Mouse (Mus musculus) v-Abl transformed pro-B cells (cell line): ENCODE measurements around the gene Ppm1g.

Experiments
- in situ Hi-C, 2 experiments: fragments of 400-800 bp; cut with MboI; formaldehyde crosslinking; loops; one replicate each; pipeline ENCODE4 v1.15.1; 2025; ENCODE audit not compliant: unreplicated experiment in 2 of 2

The Ppm1g gene

DNA sequence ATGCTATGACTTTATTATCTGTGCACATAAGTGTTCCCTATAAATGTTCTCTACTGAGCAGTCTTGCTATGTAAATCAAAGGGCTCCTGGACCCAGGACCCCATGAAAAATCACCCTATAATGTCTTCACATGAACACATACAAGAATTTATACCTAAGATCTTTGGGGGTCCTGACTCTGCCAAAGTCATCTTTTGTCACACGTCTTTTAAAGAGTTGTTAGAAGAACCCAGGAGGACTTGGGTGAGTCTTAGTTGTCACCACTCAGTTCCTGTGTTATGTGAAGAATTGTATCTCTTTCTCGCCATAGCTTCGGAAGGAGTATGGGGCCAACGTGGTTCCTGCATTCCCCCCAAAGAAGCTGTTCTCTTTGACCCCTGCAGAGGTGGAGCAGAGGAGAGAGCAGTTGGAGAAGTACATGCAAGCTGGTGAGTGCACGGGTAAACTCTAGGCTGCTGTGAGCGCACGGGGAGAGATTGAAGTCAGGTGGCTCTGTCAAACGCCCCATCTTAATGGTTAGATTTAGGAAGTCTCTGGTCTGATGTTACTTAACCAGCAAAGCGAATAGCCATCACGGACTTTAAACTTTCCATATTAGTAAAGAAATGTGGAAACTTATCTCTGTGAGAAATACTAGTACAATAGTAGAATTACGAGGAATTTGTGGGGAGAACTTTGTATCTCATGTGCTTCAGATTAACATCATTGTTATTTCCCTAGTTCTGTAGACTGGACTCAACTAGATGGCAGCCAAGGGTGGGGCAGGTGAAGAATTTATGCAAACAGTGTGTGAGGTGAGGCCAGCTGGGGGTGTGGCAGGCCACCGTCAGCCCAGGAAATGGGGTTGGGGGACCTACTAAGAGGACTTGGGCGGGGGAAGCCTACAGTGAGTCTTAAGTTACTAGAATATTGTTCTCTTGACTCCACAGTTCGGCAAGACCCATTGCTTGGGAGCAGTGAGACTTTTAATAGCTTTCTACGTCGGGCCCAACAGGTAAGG lies 25.7 kb downstream of the Ppm1g start:
- in situ Hi-C loops, result loop anchor here in 1 of 2 experiments (5.0 to 25.0 kb wide), 2 partner anchors 133 to 268 kb away; partner anchors contain the start of gene Zfp512

- in situ Hi-C loops, result loop anchor here in 1 of 2 experiments (5.0 to 25.0 kb wide), 2 partner anchors 134 to 269 kb away; partner anchors contain the start of gene Zfp512
Observed at GRCm38 (mm10) chr5:31193631-31194281, 26.7 kb downstream of the Ppm1g start.

- in situ Hi-C loops, result loop anchor here in 1 of 2 experiments (5.0 to 25.0 kb wide), 2 partner anchors 134 to 269 kb away; partner anchors contain the start of gene Zfp512
Observed at GRCm38 (mm10) chr5:31192939-31193630, 27.4 kb downstream of the Ppm1g start, which contains the start of the genes Snx17 and Eif2b4. Snx17 (plus strand) TSS chr5:31193227. Eif2b4 (minus strand) TSS chr5:31193430.

GRCm38 (mm10) chr5:31192045-31192938 lies 28.2 kb downstream of the Ppm1g start:
- in situ Hi-C loops, result loop anchor here in 1 of 2 experiments (5.0 to 25.0 kb wide), 2 partner anchors 135 to 270 kb away; partner anchors contain the start of gene Zfp512

DNA sequence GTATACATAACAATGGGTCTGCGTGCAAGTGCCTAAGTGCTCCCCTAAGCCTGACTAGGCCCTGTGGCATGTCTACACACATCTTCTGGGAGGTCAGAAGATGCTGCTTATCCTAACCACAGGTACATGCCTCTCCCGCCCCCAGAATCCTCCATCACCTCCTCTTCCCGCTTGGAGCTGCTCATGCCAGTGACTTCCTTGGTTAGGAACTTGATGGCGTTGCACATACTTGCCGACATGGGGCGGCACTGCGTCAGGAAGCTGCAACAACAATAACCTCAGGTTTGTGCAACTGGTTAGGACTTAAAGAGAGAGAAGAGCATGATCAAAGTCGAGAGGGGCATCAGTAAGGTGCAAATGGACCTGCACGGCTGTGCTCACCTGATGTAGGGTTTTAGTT lies 30.3 kb downstream of the Ppm1g start:
- in situ Hi-C loops, result loop anchor here in 1 of 2 experiments (5.0 to 25.0 kb wide), 2 partner anchors 137 to 272 kb away; partner anchors contain the start of gene Zfp512

DNA sequence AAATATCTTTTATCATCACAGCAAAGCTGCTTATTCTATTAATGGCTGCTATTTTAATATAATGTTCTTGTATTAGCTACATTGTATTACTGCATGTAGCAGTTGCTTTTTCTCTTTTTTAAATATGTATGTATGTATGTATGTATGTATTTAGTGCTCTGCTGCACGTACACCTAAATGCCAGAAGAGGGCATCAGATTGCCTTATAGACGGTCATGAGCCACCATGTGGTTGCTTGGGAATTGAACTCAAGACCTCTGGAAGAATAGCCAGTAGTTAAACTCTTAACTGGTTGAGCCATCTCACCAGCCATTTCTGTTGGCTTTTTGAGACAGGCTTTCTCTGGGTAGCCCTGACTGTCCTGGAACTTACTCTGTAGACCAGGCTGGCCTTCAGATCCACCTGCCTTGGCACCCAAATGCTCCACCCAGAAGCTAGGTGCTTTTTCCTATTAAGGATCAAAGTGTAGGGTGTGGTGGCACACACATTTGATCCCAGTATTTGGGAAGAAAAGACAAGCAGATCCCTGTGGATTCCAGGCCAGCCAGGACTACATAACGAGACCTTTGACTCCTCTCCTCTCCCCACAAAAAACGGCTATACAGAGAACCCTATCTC lies 32.2 kb downstream of the Ppm1g start:
- in situ Hi-C loops, result loop anchor here (5.0 to 25.0 kb wide), 3 partner anchors 139 to 276 kb away; partner anchors contain the start of gene Zfp512 (in 1 of the 2)

DNA sequence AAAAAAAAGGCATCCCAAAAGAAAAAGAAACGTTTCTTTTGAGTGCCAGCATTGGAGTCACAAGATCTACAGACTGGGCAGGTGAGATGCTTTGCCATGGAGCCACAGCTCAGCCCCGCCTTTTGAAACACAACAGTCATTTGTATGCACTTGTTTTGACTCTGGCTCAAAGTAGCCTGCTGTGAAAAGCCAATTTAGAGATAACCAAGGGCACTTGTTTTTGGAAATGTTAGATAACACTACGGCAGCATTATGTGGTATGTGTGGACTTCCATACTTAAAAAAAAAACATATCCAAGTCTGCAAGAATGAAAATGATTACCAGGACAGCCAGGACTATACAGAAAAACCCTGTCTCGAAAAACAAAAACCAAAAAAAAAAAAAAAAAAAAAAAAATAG lies 36.8 kb downstream of the Ppm1g start:
- in situ Hi-C loops, result loop anchor here (10.0 to 25.0 kb wide), 2 partner anchors 279 to 281 kb away; partner anchors contain the start of gene Zfp512 (in 1 of the 2)

DNA sequence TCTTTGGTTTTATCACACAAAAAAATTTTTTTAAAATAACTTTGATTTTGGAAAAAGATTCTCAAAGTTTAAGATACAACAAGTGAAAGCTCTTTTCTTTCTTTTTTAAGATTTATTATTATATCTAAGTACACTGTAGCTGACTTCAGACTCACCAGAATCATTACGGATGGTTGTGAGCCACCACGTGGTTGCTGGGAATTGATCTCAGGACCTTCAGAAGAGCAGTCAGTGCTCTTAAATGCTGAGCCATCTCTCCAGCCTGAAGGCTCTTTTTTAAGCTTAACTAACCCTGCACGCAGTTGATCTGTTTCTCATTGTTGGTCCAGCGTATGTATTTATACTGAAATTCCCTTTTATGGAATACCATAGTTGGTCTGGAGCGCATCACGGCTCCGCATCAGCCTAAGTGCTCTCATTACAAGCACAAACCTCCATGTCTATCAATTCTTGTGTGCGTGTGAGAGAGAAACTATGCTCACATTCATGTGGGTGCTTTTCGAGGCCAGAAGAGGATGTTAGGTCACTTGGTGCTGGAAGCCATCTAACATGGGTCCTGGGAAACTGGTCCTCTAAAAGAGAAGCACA lies 39.2 kb downstream of the Ppm1g start:
- in situ Hi-C loops, result loop anchor here (10.0 to 25.0 kb wide), 2 partner anchors 281 to 284 kb away; partner anchors contain the start of gene Zfp512 (in 1 of the 2)

GRCm38 (mm10) chr5:31179766-31180630 lies 40.5 kb downstream of the Ppm1g start, which contains the start of the genes Gm29609 and Gtf3c2:
Gm29609 (minus strand) TSS chr5:31179911.
Gtf3c2 (minus strand) TSS chr5:31180144.
- in situ Hi-C loops, result loop anchor here (10.0 to 25.0 kb wide), 2 partner anchors 282 to 285 kb away; partner anchors contain the start of gene Zfp512 (in 1 of the 2)

DNA sequence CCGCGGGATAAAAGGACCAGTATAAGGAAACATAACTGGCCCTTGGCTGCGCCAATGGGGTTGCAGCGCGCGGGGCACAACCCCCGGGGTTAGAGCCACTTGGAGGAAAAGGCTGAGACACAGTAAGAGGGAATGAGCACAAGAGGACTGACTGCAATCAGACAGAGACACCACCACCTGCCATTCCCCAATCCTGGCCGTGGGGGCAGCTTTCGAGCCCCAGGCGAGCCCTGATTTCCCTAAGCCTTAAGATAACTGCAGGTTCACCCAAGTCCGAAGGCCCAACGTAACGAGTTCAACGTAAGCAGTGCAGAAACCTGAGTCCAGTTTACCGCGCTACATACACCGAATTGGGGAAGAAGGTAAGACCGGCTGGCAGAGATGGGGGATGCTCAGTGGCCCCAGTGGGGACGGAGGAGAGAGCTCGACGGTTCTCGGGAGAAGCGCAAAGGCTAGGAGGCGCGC lies 41.2 kb downstream of the Ppm1g start:
- in situ Hi-C loops, result loop anchor here in 1 of 2 experiments (25.0 kb wide), 1 partner anchor 283 kb away; the partner anchor contains the start of gene Zfp512

DNA sequence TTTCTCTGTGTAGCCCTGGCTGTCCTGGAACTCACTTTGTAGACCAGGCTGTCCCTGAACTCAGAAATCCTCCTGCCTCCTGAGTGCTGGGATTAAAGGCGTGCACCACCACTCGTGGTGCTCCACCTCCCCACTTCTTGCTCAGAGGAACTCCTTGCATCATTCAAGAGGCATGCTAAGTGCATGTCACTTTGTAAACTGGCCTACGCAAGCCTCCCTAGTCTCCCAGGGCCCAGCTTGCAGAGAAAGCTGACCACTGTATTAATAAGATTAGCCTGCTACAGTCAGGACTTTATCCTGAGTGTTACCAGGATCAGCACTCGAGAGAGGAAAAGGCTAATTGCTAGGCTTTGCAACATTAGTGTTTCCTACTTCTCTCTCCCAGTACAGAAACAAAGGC lies 51.9 kb downstream of the Ppm1g start:
- in situ Hi-C loops, result no loop called here

DNA sequence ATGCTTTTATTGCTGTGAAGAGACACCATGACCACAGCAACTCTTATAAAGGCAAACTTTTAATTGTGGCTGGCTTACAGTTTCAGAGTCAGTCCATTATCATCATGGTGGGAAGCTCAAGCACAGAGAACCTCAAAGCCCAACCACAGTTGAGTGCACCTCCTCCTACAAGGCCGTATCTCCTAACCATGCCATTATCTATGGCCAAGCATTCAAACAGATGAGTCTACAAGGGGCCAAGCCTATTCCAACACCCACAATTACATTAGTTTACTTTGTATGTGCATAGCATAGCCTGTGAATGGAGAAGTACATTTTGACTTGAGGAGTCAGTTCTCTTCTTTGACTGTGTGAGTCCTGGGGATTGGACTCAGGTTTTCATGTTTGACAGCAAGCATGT lies 55.6 kb downstream of the Ppm1g start:
- in situ Hi-C loops, result no loop called here

DNA sequence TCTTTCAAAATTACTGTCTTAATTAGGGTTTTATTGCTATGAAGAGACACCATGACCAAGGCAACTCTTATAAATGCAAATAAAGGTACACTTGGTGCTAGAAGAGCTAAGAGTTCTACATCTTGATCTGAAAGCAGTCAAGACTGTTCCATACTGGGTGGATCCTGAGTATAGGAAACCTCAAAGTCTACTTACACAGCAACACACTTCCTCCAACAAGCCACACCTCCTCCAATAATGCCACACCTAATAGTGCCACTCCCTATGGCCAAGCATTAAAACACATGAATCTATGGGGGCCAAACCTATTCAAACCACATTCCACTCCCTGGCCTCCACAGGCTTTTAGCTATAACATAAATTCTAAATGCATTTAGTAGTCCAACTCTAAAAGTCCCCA lies 58.0 kb downstream of the Ppm1g start:
- in situ Hi-C loops, result no loop called here

- in situ Hi-C loops, result no loop called here
Observed at GRCm38 (mm10) chr5:31154152-31154553, 66.3 kb downstream of the Ppm1g start, which contains the start of gene Mpv17. Mpv17 (minus strand) TSS chr5:31154251.

DNA sequence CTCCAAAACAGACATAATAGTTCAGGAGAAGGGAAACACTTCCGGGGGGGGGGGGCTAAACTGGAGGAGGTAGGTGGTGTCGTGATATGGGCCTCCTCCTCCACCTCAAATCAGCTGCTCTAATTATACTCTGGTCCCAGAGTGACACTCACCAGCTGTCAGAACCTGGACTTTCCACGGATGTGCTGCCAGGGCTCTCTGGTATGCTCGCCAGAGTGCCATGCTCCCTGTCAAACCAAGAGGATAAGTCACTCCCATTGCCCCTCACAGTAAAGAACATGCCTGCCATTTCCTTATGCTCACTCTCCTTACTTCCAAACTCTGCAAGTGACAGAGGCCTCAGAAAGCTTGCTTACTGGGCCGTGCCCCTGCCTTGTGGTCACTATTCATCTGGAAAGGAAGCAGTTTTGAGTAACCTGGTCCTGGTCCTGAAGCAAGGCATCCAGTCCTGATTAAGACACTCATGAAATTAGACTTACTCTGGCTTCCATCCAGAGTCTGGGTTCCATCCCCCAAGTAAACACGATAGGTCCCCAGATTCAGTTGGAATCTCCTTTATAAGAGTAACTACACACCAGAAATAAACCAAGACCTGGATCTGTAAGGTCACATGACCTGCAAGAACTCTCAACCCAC lies 66.9 kb downstream of the Ppm1g start:
- in situ Hi-C loops, result no loop called here
